Mouse (Mus musculus): ENCODE results near the gene Radil.

- no peak for TF ChIP-seq POLR2A (IDR thresholded peaks at IDR 0.05; ENCODE audit: borderline replicate concordance, control insufficient read depth, low read depth, low read length)
- TF ChIP-seq CTCF (IDR thresholded peaks at IDR 0.05; ENCODE audit: control insufficient read depth, insufficient read depth, low read length): no peak
Observed at GRCm38 (mm10) chr5:142583616-142584126, 32.8 kb upstream of the Radil start.
